Mouse (Mus musculus): ENCODE measurements around the gene 2310030G06Rik.

DNA sequence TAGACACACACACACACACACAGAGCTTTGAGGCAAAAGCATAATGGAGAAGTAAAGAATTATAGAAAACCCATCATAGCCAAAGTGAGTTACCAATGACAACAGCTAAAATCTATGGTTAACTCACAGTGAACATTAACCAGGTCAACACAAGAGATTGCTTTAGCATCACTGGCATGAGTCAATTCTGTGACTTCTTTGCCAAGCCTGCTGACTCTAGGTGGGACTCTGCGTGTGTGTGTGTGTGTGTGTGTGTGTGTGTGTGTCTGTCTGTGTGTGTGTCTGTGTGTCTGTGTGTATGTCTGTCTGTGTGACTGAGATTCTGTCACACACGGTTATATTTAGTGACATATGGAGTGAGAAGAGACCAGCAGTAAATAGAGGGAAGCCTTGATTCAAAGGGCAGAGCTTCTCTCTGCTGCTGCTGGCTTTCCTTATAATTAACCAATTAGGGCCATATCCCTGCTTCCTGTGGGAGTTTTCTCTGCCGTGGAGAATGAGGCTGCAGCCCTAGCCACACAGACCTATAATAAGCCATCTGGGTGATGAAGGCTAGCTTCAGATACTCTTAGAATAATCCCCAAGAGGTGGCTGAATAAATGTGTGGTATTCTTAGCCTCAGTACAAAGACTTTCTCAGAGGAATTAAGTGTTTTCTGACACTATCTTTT lies 21.5 kb downstream of the 2310030G06Rik start:
- TF ChIP-seq POLR2A (IDR thresholded peaks at IDR 0.05; ENCODE audit: borderline replicate concordance, control insufficient read depth, low read depth, low read length) (no peak), CTCF (IDR thresholded peaks at IDR 0.05; ENCODE audit: control insufficient read depth, insufficient read depth, low read length) (no peak)
